11 mouse cellular contexts compared by ENCODE assay signal in genomic region chr9:71888450-71888849, GRCm38 (mm10).
A peak's percentile ranks its signal among the peaks of the same experiment; 100 is the strongest.
DNase-seq lines count a peak whose midpoint lies in the region; ATAC-seq lines count a peak whose summit lies in the region.
"Had no signal": no experiment of that assay in that cellular context is flagged by ENCODE, and none has a peak within 500 bp of the region (broad histone marks: within the 10 kb centered on the region; RNA-seq: fewer than 3 reads in every experiment).

No protein-coding gene starts in this region.

- H3K27me3 ChIP-seq in midbrain, embryonic 14.5 days (ENCODE audit: control insufficient read depth, insufficient read depth, low read length) = no peaks in the 10 kb centered on the region

- intact Hi-C loops in gastrocnemius, postnatal 14 days (cut with DNase I; ENCODE audit: low total_unique reads) = no loop called here

- peak overlapping the region; percentile 20 for H3K4me2 ChIP-seq in midbrain, embryonic 14.5 days (ENCODE audit: low read length)

- H3K4me3 ChIP-seq in midbrain, embryonic 14.5 days (replicated peaks; ENCODE audit: low read depth, low read length) = no peak overlapping the region

- H3K36me3 ChIP-seq in midbrain, embryonic 14.5 days (ENCODE audit: control insufficient read depth, insufficient read depth, low read length) = peaks cover under 1% of the 10 kb centered on the region; the same call in 1 of the 2 replicates

- H3K9me3 ChIP-seq in midbrain, embryonic 14.5 days (ENCODE audit: control insufficient read depth, low read length) = no peaks in the 10 kb centered on the region

- no peak overlapping the region for H3K9ac ChIP-seq in midbrain, embryonic 14.5 days (replicated peaks; ENCODE audit: low read length)

- peak; percentile 9 for DNase-seq in layer of hippocampus, adult 9-11 months
- no peak for DNase-seq in layer of hippocampus, adult 18-20 months (ENCODE audit: low spot score in 2 of 2)
- peak; percentile 76 for DNase-seq in adipocyte (ENCODE audit: low spot score)
- peak; percentile 14 for DNase-seq in gastrocnemius, postnatal 14 days
- no peak for DNase-seq in midbrain, embryonic 14.5 days
- DNase-seq in cerebellum, postnatal 36 days = no peak
- no peak for DNase-seq in ovary, adult 18-20 months (ENCODE audit: low spot score)
- DNase-seq: kidney, adult 9 months; right cerebral cortex, postnatal 4 days; thymus, postnatal 36 days had no signal

- ATAC-seq in midbrain, embryonic 14.5 days (ENCODE audit: low FRiP score, low TSS enrichment) = no peak
- no peak for ATAC-seq in inflammation-experienced regulatory T-cells, adult 6 months

- WGBS in midbrain, embryonic 14.5 days = 21% methylated on average over 5 of the region's 5 CpGs

- 0 out of 2 replicates have a peak overlapping the region, but pooled peaks have one; percentile 26 for H3K27ac ChIP-seq in midbrain, embryonic 14.5 days (replicated peaks; ENCODE audit: low read depth, low read length)

- peaks cover 11% of the 10 kb centered on the region; the same call in 1 of the 2 replicates for H3K4me1 ChIP-seq in midbrain, embryonic 14.5 days (ENCODE audit: control insufficient read depth, insufficient read depth, low read length)

Comparison
In these comparisons a context has a peak if more than half of its experiments do, and no peak if none do; other contexts are left out.
1. DNase-seq: peak in layer of hippocampus, adult 9-11 months (single experiment), adipocyte (single experiment) and gastrocnemius, postnatal 14 days (single experiment); none in layer of hippocampus, adult 18-20 months (0 of 2), midbrain, embryonic 14.5 days (single experiment), cerebellum, postnatal 36 days (0 of 2) and ovary, adult 18-20 months (single experiment).